Mouse (Mus musculus): ENCODE results near the gene Sorl1. TPM values are rescaled to one million over a fixed set of nuclear protein-coding genes. Genes with fewer than 3 reads are reported as not detected.

Sorl1 gene
- polyA plus RNA-seq, 1 experiment from 2014 or later, result 7.6 TPM

DNA sequence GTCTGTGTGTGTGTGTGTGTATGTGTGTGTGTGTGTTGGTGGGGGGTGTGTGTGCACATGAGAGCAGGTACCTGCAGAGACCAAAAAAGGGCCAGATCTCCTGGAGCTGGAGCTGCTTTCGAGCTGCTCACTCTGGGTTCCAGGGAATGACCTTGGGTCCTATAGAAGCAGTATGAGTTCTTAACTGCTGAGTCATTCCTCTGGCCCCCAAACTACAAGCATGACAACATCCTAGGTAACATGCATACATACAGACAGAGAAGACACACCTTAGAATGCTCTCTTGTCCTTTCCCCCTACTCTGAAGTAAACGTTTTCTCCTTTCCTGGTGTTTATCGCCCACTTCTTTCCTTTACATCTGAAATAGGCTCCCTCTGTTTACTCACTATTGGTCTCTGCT, 32.5 kb upstream of the Sorl1 start:
- no peak overlapping the region for H3K4me3 ChIP-seq (ENCODE audit: low read depth, low read length)
- no peak overlapping the region for H3K4me2 ChIP-seq (replicated peaks; ENCODE audit: low read depth, low read length)
- ATAC-seq (ENCODE audit: low FRiP score) (no peak), DNase-seq (ENCODE audit: low spot score) (no peak)
- no peak overlapping the region for H3K9ac ChIP-seq (ENCODE audit: low read depth, low read length)
- no peaks in the 10 kb centered on the region for H3K36me3 ChIP-seq (ENCODE audit: control insufficient read depth, insufficient read depth, low read length)
- H3K4me1 ChIP-seq (replicated peaks; ENCODE audit: control insufficient read depth, insufficient read depth, low read length), result no peaks in the 10 kb centered on the region
- H3K27me3 ChIP-seq (ENCODE audit: control insufficient read depth, insufficient read depth, low read length), result no peaks in the 10 kb centered on the region
- 93% methylated on average over 3 of the region's 3 CpGs for WGBS
- H3K9me3 ChIP-seq (ENCODE audit: control insufficient read depth, low read length), result no peaks in the 10 kb centered on the region
- H3K27ac ChIP-seq (ENCODE audit: low read depth, low read length), result no peak overlapping the region

DNA sequence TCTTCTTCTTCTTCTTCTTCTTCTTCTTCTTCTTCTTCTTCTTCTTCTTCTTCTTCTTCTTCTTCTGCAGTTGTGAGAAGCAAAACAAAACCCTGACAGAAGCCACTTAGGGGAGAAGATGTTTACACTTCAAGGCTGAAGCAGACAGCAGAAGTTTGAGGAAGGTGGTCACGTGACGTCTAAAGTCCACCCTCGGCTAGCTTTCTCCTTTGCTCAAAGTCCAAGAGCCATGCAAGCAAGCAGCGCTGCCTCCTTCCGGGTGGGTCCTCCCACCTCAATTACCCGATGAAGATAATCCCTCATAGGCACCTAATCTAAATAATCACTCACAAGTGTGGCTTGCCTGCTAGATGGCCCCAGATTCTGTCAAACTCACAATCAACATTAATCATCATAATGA, 30.6 kb upstream of the Sorl1 start:
- Histone ChIP-seq H3K4me3 (ENCODE audit: low read depth, low read length) (no peak overlapping the region), H3K36me3 (ENCODE audit: control insufficient read depth, insufficient read depth, low read length) (no peaks in the 10 kb centered on the region), H3K27me3 (ENCODE audit: control insufficient read depth, insufficient read depth, low read length) (no peaks in the 10 kb centered on the region), H3K9ac (ENCODE audit: low read depth, low read length) (no peak overlapping the region), H3K27ac (ENCODE audit: low read depth, low read length) (no peak overlapping the region), H3K9me3 (ENCODE audit: control insufficient read depth, low read length) (no peaks in the 10 kb centered on the region), H3K4me2 (replicated peaks; ENCODE audit: low read depth, low read length) (no peak overlapping the region), H3K4me1 (replicated peaks; ENCODE audit: control insufficient read depth, insufficient read depth, low read length) (no peaks in the 10 kb centered on the region)
- no peak for ATAC-seq (ENCODE audit: low FRiP score)
- 95% methylated on average over 6 of the region's 6 CpGs for WGBS
- no peak for DNase-seq (ENCODE audit: low spot score)

DNA sequence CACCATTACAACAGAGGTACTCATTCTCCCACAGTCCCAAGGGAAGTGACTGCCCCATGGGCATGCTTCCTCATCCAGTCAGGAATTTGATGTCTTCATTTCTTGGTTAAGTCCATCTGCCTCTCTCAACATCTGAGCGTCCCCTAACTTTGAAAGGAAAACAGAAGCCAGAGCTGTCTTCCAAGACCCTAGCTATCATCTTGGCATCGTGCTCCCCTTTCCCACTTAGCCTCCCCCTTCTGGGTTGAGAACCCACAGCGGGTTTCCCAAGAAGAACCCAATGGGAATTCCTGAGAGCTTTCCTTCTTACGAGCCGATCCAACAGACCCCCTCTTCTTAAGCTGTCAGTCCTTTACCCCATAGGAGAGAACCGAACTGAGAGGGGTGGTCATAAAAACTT, 24.7 kb upstream of the Sorl1 start:
- ATAC-seq (ENCODE audit: low FRiP score) (no peak), DNase-seq (ENCODE audit: low spot score) (no peak)
- Histone ChIP-seq H3K9me3 (ENCODE audit: control insufficient read depth, low read length) (no peaks in the 10 kb centered on the region), H3K9ac (ENCODE audit: low read depth, low read length) (no peak overlapping the region), H3K4me2 (replicated peaks; ENCODE audit: low read depth, low read length) (no peak overlapping the region), H3K36me3 (ENCODE audit: control insufficient read depth, insufficient read depth, low read length) (no peaks in the 10 kb centered on the region), H3K27me3 (ENCODE audit: control insufficient read depth, insufficient read depth, low read length) (no peaks in the 10 kb centered on the region), H3K4me1 (replicated peaks; ENCODE audit: control insufficient read depth, insufficient read depth, low read length) (no peaks in the 10 kb centered on the region), H3K27ac (ENCODE audit: low read depth, low read length) (no peak overlapping the region), H3K4me3 (ENCODE audit: low read depth, low read length) (no peak overlapping the region)
- WGBS, result 85% methylated on average over 6 of the region's 6 CpGs

GRCm38 (mm10) chr9:42148036-42148435, 23.9 kb upstream of the Sorl1 start:
- ATAC-seq (ENCODE audit: low FRiP score), result no peak
- no peak overlapping the region for H3K9ac ChIP-seq (ENCODE audit: low read depth, low read length)

DNA sequence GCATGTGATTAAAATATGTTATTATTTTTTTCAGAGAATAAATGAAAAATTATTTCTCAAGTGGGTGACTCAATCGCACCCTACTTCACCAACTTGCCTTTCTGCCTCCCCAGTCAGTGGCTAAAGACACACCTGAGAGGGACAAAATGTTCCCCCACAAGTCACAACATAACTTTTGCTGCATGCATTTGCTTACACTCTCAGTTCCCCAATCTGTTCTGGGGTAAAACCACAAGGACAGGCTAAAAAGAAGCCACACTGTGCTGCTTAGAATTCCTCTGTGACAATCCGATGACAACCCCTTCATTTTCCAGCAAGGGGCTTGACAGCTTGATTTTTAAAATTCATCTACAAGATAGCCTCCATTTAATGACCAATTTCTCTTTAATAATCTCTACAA, 22.4 kb upstream of the Sorl1 start:
- no peak overlapping the region for H3K27ac ChIP-seq (ENCODE audit: low read depth, low read length)
- WGBS, result 89% methylated on average over 2 of the region's 2 CpGs
- no peak overlapping the region for H3K4me3 ChIP-seq (ENCODE audit: low read depth, low read length)
- no peaks in the 10 kb centered on the region for H3K4me1 ChIP-seq (replicated peaks; ENCODE audit: control insufficient read depth, insufficient read depth, low read length)
- no peak overlapping the region for H3K4me2 ChIP-seq (replicated peaks; ENCODE audit: low read depth, low read length)
- no peak for DNase-seq (ENCODE audit: low spot score)
- no peaks in the 10 kb centered on the region for H3K36me3 ChIP-seq (ENCODE audit: control insufficient read depth, insufficient read depth, low read length)
- no peaks in the 10 kb centered on the region for H3K9me3 ChIP-seq (ENCODE audit: control insufficient read depth, low read length)
- H3K9ac ChIP-seq (ENCODE audit: low read depth, low read length), result no peak overlapping the region
- no peak for ATAC-seq (ENCODE audit: low FRiP score)
- H3K27me3 ChIP-seq (ENCODE audit: control insufficient read depth, insufficient read depth, low read length), result no peaks in the 10 kb centered on the region

More at GRCm38 (mm10) chr9:42148036-42148435, 23.9 kb upstream of the Sorl1 start:
- Histone ChIP-seq H3K4me1 (replicated peaks; ENCODE audit: control insufficient read depth, insufficient read depth, low read length) (no peaks in the 10 kb centered on the region), H3K27me3 (ENCODE audit: control insufficient read depth, insufficient read depth, low read length) (no peaks in the 10 kb centered on the region), H3K9me3 (ENCODE audit: control insufficient read depth, low read length) (no peaks in the 10 kb centered on the region), H3K36me3 (ENCODE audit: control insufficient read depth, insufficient read depth, low read length) (no peaks in the 10 kb centered on the region), H3K27ac (ENCODE audit: low read depth, low read length) (no peak overlapping the region), H3K4me2 (replicated peaks; ENCODE audit: low read depth, low read length) (no peak overlapping the region), H3K4me3 (ENCODE audit: low read depth, low read length) (no peak overlapping the region)
- 85% methylated on average over 4 of the region's 4 CpGs for WGBS
- no peak for DNase-seq (ENCODE audit: low spot score)

DNA sequence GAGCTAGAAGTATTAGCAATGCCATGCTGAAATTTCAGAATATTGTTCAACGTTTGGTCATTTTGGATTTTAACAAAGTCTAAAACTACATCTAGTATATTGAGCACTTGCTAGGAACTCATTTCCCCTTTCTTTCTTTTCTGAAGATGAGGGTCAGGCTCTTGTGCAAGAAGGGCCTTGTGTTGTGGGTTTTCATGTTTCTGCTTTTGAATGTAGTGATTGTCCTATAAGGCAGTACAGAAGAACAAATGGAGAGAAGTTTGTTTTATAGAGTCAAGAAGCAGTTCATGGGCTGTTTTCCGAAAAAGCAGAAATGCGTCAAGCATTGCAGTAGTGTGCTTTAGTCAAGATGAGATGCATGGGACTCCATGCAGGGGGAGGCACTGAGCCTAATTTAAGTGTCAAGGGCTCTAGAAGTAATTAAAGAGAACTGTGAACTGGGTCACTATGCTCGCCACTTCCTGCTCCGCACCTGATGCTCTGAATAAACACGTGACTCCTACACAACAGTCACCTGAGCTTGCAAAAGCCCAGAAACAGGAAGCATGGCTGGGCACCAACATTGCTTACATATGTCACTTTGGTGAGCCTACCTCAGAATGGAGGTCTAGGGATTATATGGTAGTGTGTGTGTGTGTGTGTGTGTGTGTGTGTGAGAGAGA, 17.6 kb upstream of the Sorl1 start:
- Histone ChIP-seq H3K9ac (ENCODE audit: low read depth, low read length) (no peak overlapping the region), H3K9me3 (ENCODE audit: control insufficient read depth, low read length) (no peaks in the 10 kb centered on the region), H3K4me2 (replicated peaks; ENCODE audit: low read depth, low read length) (no peak overlapping the region), H3K27ac (ENCODE audit: low read depth, low read length) (no peak overlapping the region), H3K4me1 (replicated peaks; ENCODE audit: control insufficient read depth, insufficient read depth, low read length) (no peaks in the 10 kb centered on the region), H3K36me3 (ENCODE audit: control insufficient read depth, insufficient read depth, low read length) (no peaks in the 10 kb centered on the region), H3K4me3 (ENCODE audit: low read depth, low read length) (no peak overlapping the region), H3K27me3 (ENCODE audit: control insufficient read depth, insufficient read depth, low read length) (no peaks in the 10 kb centered on the region)
- DNase-seq (ENCODE audit: low spot score) (no peak), ATAC-seq (ENCODE audit: low FRiP score) (no peak)
- 83% methylated on average over 6 of the region's 6 CpGs for WGBS

- Histone ChIP-seq H3K27me3 (ENCODE audit: control insufficient read depth, insufficient read depth, low read length) (no peaks in the 10 kb centered on the region), H3K36me3 (ENCODE audit: control insufficient read depth, insufficient read depth, low read length) (no peaks in the 10 kb centered on the region), H3K4me1 (replicated peaks; ENCODE audit: control insufficient read depth, insufficient read depth, low read length) (no peaks in the 10 kb centered on the region), H3K4me3 (ENCODE audit: low read depth, low read length) (no peak overlapping the region), H3K27ac (ENCODE audit: low read depth, low read length) (no peak overlapping the region), H3K9me3 (ENCODE audit: control insufficient read depth, low read length) (no peaks in the 10 kb centered on the region), H3K4me2 (replicated peaks; ENCODE audit: low read depth, low read length) (no peak overlapping the region), H3K9ac (ENCODE audit: low read depth, low read length) (no peak overlapping the region)
- ATAC-seq (ENCODE audit: low FRiP score), result no peak
- 88% methylated on average over 4 of the region's 4 CpGs for WGBS
- no peak for DNase-seq (ENCODE audit: low spot score)
Measured at GRCm38 (mm10) chr9:42138248-42138858, 14.3 kb upstream of the Sorl1 start.

DNA sequence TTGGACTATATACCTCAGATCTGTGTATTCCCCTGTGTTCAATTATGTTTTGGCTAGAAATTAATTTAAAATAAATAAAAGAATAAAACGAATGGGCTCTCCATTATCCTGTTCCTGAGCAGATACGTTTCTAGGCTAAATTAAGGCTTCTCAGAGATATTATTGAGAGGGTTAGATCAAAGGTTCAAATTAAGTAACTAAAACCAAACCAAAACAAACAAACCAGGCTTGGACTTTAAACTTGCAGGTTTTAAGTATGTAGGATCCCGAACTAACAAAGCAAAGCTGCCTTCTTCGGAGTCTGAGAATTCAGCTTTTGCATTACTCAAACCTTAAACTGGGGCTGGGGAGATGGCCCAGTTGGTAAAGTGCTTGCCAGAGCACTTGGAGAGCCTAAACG, 13.5 kb upstream of the Sorl1 start:
- Histone ChIP-seq H3K9me3 (ENCODE audit: control insufficient read depth, low read length) (no peaks in the 10 kb centered on the region), H3K27me3 (ENCODE audit: control insufficient read depth, insufficient read depth, low read length) (no peaks in the 10 kb centered on the region), H3K9ac (ENCODE audit: low read depth, low read length) (no peak overlapping the region), H3K4me1 (replicated peaks; ENCODE audit: control insufficient read depth, insufficient read depth, low read length) (no peaks in the 10 kb centered on the region), H3K27ac (ENCODE audit: low read depth, low read length) (no peak overlapping the region), H3K4me3 (ENCODE audit: low read depth, low read length) (no peak overlapping the region), H3K4me2 (replicated peaks; ENCODE audit: low read depth, low read length) (no peak overlapping the region), H3K36me3 (ENCODE audit: control insufficient read depth, insufficient read depth, low read length) (no peaks in the 10 kb centered on the region)
- no peak for DNase-seq (ENCODE audit: low spot score)
- no peak for ATAC-seq (ENCODE audit: low FRiP score)
- 87% methylated on average over 5 of the region's 5 CpGs for WGBS
